Mouse (Mus musculus) intestine, embryonic 14.5 days (tissue): ENCODE data around the gene Rhbdl1. TPM values are rescaled to one million over a fixed set of nuclear protein-coding genes. Genes with fewer than 3 reads are reported as not detected.
A peak's percentile ranks its signal among the peaks of the same experiment; 100 is the strongest.

Experiments used
- ATAC-seq: fragments of 200-750 bp; cut with Nextera tagmentation; replicated peaks from 2 replicates; pipeline ENCODE4 v1.8.0; 2017; ENCODE audit warnings: low read depth, moderate number of reproducible peaks, moderate TSS enrichment, moderate library complexity; ENCODE audit not compliant: low FRiP score, low TSS enrichment
- DNase-seq: peaks from one replicate; pipeline ENCODE4 v3.0.0-alpha.2; 2018; ENCODE audit warnings: low spot score
- H3K27ac ChIP-seq: fragments of 300-500 bp; sonication (generic); 2 replicates; pipeline ENCODE4 v1.5.1; 2014; ENCODE audit warnings: low read depth, mild to moderate bottlenecking, control low read depth
- H3K27me3 ChIP-seq: fragments of 300-500 bp; sonication (generic); replicated peaks from 2 replicates; pipeline ENCODE4 v1.6.1; 2014; ENCODE audit warnings: low read length, control low read depth; ENCODE audit not compliant: control insufficient read depth, insufficient read depth
- H3K36me3 ChIP-seq: fragments of 300-500 bp; sonication (generic); 2 replicates; pipeline ENCODE4 v1.6.1; 2014; ENCODE audit warnings: low read length, control low read depth; ENCODE audit not compliant: control insufficient read depth, insufficient read depth
- H3K4me1 ChIP-seq: fragments of 300-500 bp; sonication (generic); replicated peaks from 2 replicates; pipeline ENCODE4 v1.6.1; 2014; ENCODE audit warnings: low read length, control low read depth, mixed read lengths; ENCODE audit not compliant: control insufficient read depth, insufficient read depth
- H3K4me2 ChIP-seq: fragments of 300-500 bp; sonication (generic); 2 replicates; pipeline ENCODE4 v1.6.1; 2014; ENCODE audit warnings: low read length
- H3K4me3 ChIP-seq: fragments of 300-500 bp; sonication (generic); 2 replicates; pipeline ENCODE4 v1.5.1; 2014; ENCODE audit warnings: low read depth, low read length, control low read depth, mixed read lengths
- H3K9ac ChIP-seq: fragments of 300-500 bp; sonication (generic); 2 replicates; pipeline ENCODE4 v1.6.1; 2014; ENCODE audit warnings: mild to moderate bottlenecking, low read length
- H3K9me3 ChIP-seq: fragments of 300-500 bp; sonication (generic); 2 replicates; pipeline ENCODE4 v1.6.1; 2016; ENCODE audit warnings: low read length, control low read depth; ENCODE audit not compliant: control insufficient read depth
- WGBS: fragments of 180-500 bp; shearing (Covaris S2); extraction: QIAGEN DNeasy Blood & Tissue Kit; methylation state at CpG from one replicate; pipeline ENCODE4 v1.1.7; 2014; 5-methylcytosine and 5-hydroxymethylcytosine counted together
- polyA plus RNA-seq: library from polyadenylated mRNA; unstranded; fragments of >200 nt; fragmentation: Nextera tagmentation; extraction: Ambion mirVana; gene quantifications from 2 replicates; pipeline ENCODE4 v1.2.1, GENCODE M21; 2014

Rhbdl1 gene
- polyA plus RNA-seq, 1 experiment from 2014 or later, result 1.3 TPM

DNA sequence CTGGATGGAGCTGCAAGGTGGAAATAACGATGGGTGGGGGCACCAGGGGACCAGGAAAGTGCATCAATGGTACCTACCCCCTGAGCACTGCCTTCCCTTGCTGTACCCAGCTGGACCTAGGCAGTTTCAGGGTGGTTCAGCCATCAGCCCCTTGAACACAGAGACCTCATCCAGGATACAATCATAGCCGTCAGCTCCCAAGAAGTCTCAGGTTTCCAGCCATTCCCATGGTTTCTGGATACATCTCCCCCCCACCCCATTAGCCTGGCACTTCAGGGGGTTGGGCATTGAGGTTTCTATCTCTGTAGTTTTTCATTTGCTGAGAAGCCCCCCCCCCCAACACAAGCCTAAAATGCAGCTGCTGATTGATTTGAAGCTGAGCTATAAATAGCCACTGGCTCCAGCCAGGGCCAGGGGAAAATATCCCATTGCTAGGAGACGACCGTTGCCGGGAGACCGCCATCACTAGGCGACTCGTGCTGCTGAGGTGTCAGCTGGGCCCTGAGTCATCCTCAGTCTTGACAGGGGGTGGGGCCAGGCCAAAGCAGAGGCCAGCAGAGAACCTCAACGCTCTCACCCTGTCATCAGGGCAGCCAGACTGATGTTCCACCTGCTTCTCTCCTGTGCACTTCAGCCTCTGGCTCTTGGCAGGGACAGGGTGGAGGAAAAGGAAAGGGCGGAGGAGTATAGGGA lies 34.1 kb downstream of the Rhbdl1 start:
- DNase-seq (no peak), ATAC-seq (peak; percentile 68)
- no peaks in the 10 kb centered on the region for H3K4me1 ChIP-seq
- no peak overlapping the region for H3K9ac ChIP-seq
- H3K36me3 ChIP-seq, result no peaks in the 10 kb centered on the region
- no peak overlapping the region for H3K4me2 ChIP-seq
- no peaks in the 10 kb centered on the region for H3K9me3 ChIP-seq
- H3K27ac ChIP-seq, result no peak overlapping the region
- H3K27me3 ChIP-seq, result peaks cover 4% of the 10 kb centered on the region; the same call in 1 of the 2 replicates
- H3K4me3 ChIP-seq, result no peak overlapping the region
- 12% methylated on average over 10 of the region's 10 CpGs for whole genome bisulfite sequencing

DNA sequence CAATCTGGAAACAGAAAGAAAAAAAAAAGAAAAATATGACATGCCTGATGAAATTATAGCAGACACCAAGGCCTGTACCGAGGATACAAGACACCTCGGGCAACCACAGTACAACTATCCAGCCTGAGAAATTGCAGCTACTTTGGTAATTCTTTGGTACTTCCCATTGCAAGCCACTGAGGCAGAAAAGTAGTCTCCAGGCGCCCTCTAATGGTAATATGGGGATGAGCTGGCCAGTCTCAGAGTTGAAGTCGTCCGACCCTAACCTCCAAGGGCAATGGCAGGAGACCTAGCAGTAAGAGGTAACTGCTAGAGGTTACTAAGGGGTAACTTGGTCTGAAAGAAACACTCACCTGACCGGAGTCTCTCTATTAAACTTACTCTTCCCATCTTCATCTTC lies 36.1 kb downstream of the Rhbdl1 start:
- no peaks in the 10 kb centered on the region for H3K9me3 ChIP-seq

GRCm38 (mm10) chr17:25796951-25797369 lies 40.1 kb downstream of the Rhbdl1 start, which contains the start of gene Metrn:
Gene Metrn (minus strand): TSS chr17:25797136.
- Histone ChIP-seq H3K36me3 (no peaks in the 10 kb centered on the region), H3K4me2 (peak within 1 kb of the TSS; percentile 96), H3K4me1 (peaks cover 24% of the 10 kb centered on the region), H3K4me3 (peak within 1 kb of the TSS; percentile 86), H3K27ac (peak within 1 kb of the TSS; percentile 47), H3K9me3 (no peaks in the 10 kb centered on the region), H3K9ac (peak within 1 kb of the TSS; percentile 66), H3K27me3 (peaks cover 4% of the 10 kb centered on the region; the same call in 1 of the 2 replicates)
- peak; percentile 92 for DNase-seq
- ATAC-seq, result peak; percentile 74
- under 1% methylated on average over 31 of the region's 35 CpGs for WGBS

More for the DNA sequence above, 36.1 kb downstream of the Rhbdl1 start:
- Histone ChIP-seq H3K27ac (no peak overlapping the region), H3K9ac (no peak overlapping the region), H3K27me3 (peaks cover 4% of the 10 kb centered on the region; the same call in 1 of the 2 replicates), H3K4me2 (no peak overlapping the region), H3K36me3 (no peaks in the 10 kb centered on the region), H3K4me1 (peaks cover 6% of the 10 kb centered on the region), H3K4me3 (no peak overlapping the region)
- ATAC-seq, result no peak
- 6% methylated on average over 6 of the region's 6 CpGs for WGBS
- peak; percentile 72 for DNase-seq

DNA sequence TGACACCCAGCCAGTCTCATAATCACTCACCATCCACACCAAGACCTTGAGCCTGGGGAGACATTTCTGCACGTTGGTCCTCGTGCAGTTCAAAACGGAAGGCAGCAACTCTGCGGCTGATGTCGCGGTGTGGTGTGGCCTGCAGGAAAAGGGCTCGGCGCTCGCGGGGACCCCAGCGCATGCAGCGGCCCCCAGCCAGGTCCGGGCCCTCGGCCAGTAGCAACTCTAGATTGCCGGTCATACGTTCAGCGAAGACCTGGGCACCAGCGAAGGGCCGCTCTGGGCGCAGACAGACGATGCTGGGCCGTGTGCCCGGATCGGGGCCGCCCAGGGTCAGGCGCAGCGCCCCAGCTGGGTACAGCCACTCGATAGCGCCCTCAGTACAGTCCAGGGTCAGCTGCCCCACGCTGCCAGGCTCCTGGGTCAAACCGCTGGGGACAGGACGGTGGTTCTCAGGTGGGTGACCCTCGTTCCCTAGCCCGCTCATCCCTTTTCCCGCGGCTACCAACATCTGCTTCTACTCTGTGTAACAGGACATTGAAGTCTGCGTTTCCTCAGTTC lies 40.8 kb downstream of the Rhbdl1 start:
- peak overlapping the region; percentile 96 for H3K4me2 ChIP-seq
- ATAC-seq, result 0 out of 2 replicates have a peak, but pooled peaks have one; percentile 2
- WGBS, result 2% methylated on average over 37 of the region's 37 CpGs
- H3K4me1 ChIP-seq, result peaks cover 29% of the 10 kb centered on the region
- peak overlapping the region; percentile 86 for H3K4me3 ChIP-seq
- no peaks in the 10 kb centered on the region; the same call in 1 of the 2 replicates for H3K27me3 ChIP-seq
- H3K9me3 ChIP-seq, result no peaks in the 10 kb centered on the region
- DNase-seq, result no peak
- peak overlapping the region; percentile 66 for H3K9ac ChIP-seq
- H3K27ac ChIP-seq, result peak overlapping the region; percentile 47; the same call in 1 of the 2 replicates
- H3K36me3 ChIP-seq, result no peaks in the 10 kb centered on the region

GRCm38 (mm10) chr17:25795609-25796092 lies 41.4 kb downstream of the Rhbdl1 start, which contains the start of gene AC134908.4:
Gene AC134908.4 (minus strand): TSS chr17:25795659.
- Histone ChIP-seq H3K9me3 (no peaks in the 10 kb centered on the region), H3K27me3 (no peaks in the 10 kb centered on the region), H3K4me2 (peak within 1 kb of the TSS; percentile 96), H3K4me3 (peak within 1 kb of the TSS; percentile 86), H3K9ac (peak within 1 kb of the TSS; percentile 66), H3K27ac (peak within 1 kb of the TSS; percentile 47; the same call in 1 of the 2 replicates), H3K36me3 (no peaks in the 10 kb centered on the region), H3K4me1 (peaks cover 35% of the 10 kb centered on the region)
- no peak for DNase-seq
- 27% methylated on average over 6 of the region's 6 CpGs for WGBS
- no peak for ATAC-seq

- Histone ChIP-seq H3K36me3 (peaks cover under 1% of the 10 kb centered on the region; the same call in 1 of the 2 replicates), H3K27me3 (no peaks in the 10 kb centered on the region), H3K4me2 (peak overlapping the region; percentile 96), H3K9ac (no peak overlapping the region; the same call in 1 of the 2 replicates), H3K27ac (peak overlapping the region; percentile 8; the same call in 1 of the 2 replicates), H3K4me1 (peaks cover 35% of the 10 kb centered on the region), H3K4me3 (0 out of 2 replicates have a peak overlapping the region, but pooled peaks have one; percentile 86), H3K9me3 (no peaks in the 10 kb centered on the region)
- 85% methylated on average over 17 of the region's 17 CpGs for WGBS
- DNase-seq (no peak), ATAC-seq (no peak)
These were observed 42.1 kb downstream of the Rhbdl1 start for GRCm38 (mm10) chr17:25794998-25795397.

DNA sequence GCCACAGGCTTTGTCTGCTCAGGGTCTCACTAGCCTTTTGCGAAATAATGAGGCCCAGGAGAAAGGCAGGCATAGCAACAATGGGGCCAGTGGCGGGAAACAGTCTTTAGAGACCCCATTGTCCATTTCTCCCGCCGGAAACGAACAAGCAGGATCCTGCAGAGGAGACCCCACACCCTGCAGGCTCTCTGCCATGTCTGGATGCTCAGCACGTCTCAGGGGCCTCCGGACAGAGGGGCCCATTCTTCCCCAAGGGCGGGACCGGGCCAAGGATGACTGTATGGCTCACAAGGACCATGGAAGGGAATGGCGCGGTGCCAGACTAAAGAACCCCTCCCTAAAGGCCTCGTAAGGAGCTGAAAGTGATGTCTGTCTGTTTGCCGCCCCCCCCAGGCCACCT lies 42.9 kb downstream of the Rhbdl1 start:
- Histone ChIP-seq H3K4me2 (no peak overlapping the region), H3K9me3 (no peaks in the 10 kb centered on the region), H3K27ac (peak overlapping the region; percentile 98; the same call in 1 of the 2 replicates), H3K4me3 (no peak overlapping the region), H3K4me1 (peaks cover 35% of the 10 kb centered on the region), H3K27me3 (no peaks in the 10 kb centered on the region), H3K9ac (no peak overlapping the region), H3K36me3 (peaks cover 9% of the 10 kb centered on the region)
- no peak for ATAC-seq
- WGBS, result 76% methylated on average over 13 of the region's 13 CpGs
- no peak for DNase-seq

DNA sequence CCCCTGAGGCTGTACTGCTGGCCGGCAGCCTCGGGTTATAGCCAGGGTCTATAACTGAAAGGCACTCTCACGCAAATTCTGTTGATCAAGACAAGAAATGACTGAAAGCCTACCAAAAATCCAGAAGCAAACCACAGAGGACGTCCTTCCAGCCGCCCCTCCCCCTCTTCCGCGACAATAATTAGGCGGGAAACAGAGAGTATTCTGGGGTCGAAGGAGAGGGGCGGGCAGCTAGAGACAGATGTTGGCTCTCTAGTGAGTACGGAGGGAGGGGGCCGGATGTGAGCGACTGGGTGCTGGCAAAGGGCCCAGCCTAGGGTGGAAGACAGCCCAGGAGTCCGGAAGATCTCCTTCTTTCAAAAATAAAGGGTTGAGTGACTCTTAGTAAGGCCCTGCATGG lies 44.5 kb downstream of the Rhbdl1 start, which contains the start of gene Fam173a:
Gene Fam173a (minus strand): TSS at position 287 of the 400 bp plus-strand sequence.
- peak within 1 kb of the TSS; percentile 91 for H3K4me2 ChIP-seq
- H3K9me3 ChIP-seq, result no peaks in the 10 kb centered on the region
- H3K27ac ChIP-seq, result peak within 1 kb of the TSS; percentile 98
- H3K36me3 ChIP-seq, result peaks cover 21% of the 10 kb centered on the region
- ATAC-seq (peak; percentile 66), DNase-seq (no peak)
- H3K27me3 ChIP-seq, result no peaks in the 10 kb centered on the region
- peaks cover 35% of the 10 kb centered on the region for H3K4me1 ChIP-seq
- under 1% methylated on average over 14 of the region's 14 CpGs for WGBS
- peak within 1 kb of the TSS; percentile 88 for H3K4me3 ChIP-seq
- peak within 1 kb of the TSS; percentile 74 for H3K9ac ChIP-seq
